Mouse (Mus musculus): ENCODE data around the gene Slc9b2. TPM values are rescaled to one million over a fixed set of nuclear protein-coding genes. Genes with fewer than 3 reads are reported as not detected.
A peak's percentile ranks its signal among the peaks of the same experiment; 100 is the strongest.

Slc9b2 gene
- total RNA-seq, 2 experiments from 2014 or later: 0.33 TPM; not detected in 1

DNA sequence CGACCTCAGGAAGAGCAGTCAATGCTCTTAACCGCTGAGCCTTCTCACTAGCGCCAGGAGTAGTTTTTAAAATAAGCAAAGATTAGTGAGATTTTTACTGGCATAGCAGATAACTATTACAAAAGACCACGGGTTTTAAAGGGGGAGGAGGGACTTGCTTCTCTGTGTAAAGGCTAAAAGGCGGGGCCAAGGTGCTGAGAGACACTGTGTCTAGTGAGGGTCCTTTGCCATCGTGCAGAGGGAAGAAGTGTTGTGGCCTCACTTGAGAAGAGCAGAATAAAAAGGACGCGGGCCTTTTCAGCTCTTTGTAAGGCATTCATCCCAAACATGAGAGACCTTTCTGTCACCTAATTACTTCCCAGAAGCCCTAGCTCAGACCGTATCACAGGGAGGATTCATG is 2.9 kb upstream of the Slc9b2 start:
- intact Hi-C loops (cut with DNase I): no loop called here
- no peak for DNase-seq

DNA sequence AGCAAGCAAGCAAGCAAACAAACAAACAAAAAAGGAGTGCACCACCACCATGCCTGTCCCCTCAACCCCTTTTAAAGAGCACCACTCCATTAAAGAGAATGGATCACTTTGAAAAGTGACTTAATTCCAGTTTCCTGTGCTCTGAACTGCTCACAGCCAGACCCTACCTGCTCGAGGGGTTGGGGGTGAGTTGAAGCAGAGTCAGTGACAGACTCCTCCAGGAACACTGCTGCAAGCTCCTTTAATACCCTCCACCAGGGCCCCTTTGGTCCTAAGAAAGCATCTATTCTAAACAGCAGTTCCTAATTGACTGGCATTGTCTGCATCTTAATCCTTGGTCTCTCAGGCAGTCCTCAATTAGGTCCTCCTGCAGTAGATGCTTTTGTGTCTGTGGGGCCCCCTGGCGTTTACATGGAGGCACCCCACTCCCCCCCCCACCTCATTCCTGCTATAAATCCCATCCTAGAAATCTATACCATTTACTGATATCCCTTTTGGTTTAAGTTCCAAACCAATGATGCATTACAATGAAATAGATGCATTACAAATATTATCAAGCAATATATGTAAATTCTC is 5.5 kb downstream of the Slc9b2 start:
- no peak for DNase-seq
- intact Hi-C loops (cut with DNase I): no loop called here

- intact Hi-C loops (cut with DNase I): no loop called here
- no peak for DNase-seq
Observed at GRCm38 (mm10) chr3:135313727-135314126, 6.2 kb downstream of the Slc9b2 start.

DNA sequence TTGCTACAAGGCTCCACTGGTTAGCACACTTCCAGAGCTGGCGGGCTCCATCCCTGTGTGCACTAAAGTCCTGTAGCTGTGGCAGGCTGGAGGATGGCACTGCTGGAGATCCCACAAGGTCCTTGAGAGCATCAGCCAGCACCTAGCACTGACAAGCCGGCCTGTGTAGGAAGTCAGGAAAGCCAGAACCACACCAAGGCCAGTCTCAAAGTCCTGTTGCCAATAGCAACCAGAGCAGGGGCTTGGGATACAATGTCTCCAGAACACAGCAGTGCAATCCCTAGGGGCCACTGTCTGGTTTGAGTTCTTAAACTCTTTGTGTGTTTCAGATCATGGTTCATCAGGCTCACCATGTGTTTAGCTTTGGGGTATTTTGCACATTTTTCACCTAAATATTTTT is 7.3 kb downstream of the Slc9b2 start:
- intact Hi-C loops (cut with DNase I): no loop called here
- DNase-seq: no peak

GRCm38 (mm10) chr3:135315720-135316425 is 8.4 kb downstream of the Slc9b2 start:
- DNase-seq: no peak
- intact Hi-C loops (cut with DNase I): no loop called here

- intact Hi-C loops (cut with DNase I): no loop called here
- DNase-seq: no peak
Observed at GRCm38 (mm10) chr3:135318331-135318730, 10.8 kb downstream of the Slc9b2 start.

DNA sequence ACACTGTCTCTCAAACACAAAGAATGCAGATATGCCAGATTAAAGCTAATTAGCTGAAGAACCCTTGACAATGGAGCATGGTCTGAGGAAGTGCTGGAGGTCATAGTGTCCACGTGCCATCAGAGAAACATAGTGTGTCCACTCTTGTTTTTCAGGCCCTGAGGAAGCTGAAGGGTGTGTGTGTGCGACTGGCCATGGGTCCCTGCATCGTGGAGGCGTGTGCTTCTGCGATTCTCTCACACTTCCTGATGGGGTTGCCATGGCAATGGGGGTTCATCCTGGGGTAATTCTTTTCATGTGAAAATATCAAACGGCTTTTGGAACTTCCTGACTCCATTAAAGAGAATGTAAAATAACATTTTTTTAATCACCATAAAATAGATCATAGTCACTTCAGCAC is 16.9 kb downstream of the Slc9b2 start:
- intact Hi-C loops (cut with DNase I): no loop called here
- no peak for DNase-seq

DNA sequence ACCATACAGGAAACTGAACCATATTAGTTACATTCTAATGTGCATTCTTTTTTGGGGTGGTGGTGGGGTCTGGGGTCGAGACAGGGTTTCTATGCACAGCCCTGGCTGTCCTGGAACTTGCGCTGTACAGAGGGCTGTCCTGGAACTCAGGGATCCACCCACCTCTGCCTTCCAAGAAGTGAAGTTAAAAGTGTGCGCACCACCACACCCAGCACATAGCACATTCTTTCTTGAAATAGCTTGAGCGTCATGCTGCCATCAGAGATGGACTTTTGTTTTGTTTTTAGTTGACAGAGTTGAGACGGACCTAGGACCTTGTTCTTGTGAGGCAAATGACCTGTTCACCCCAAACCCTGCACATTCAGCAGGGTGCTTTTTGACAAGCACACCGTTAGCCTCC is 19.7 kb downstream of the Slc9b2 start:
- no peak for DNase-seq

GRCm38 (mm10) chr3:135327601-135328000 is 20.1 kb downstream of the Slc9b2 start:
- intact Hi-C loops (cut with DNase I): no loop called here
- no peak for DNase-seq

More for the DNA sequence above, 19.7 kb downstream of the Slc9b2 start:
- intact Hi-C loops (cut with DNase I): no loop called here

- DNase-seq: peak; percentile 12 to 45
- intact Hi-C loops (cut with DNase I): no loop called here
Observed at GRCm38 (mm10) chr3:135328560-135328959, 21.1 kb downstream of the Slc9b2 start.

DNA sequence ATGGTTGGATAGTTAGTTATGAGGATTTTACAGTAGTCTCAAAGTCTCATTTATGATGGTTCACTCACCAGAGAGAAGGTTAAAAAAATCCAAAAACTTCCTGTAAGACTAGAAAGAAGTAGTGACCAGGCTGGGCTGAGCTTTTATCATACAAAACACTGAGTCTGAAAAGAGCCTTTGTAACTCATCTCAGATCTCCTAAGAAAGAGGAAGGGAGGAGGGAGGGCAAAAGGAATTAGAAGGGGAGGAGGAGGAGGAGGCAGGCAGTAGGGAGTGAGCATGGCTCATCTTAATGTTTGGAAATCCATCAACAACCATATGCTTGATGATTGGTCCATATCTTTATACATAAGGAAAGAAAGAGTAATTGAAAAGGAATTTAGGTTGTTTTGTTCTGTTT is 25.2 kb downstream of the Slc9b2 start:
- DNase-seq: no peak
- intact Hi-C loops (cut with DNase I): no loop called here

- intact Hi-C loops (cut with DNase I): no loop called here
- no peak for DNase-seq
Observed at GRCm38 (mm10) chr3:135333763-135334162, 26.3 kb downstream of the Slc9b2 start.

- intact Hi-C loops (cut with DNase I): no loop called here
- peak in 1 of 2 experiments; percentile 10 for DNase-seq
Observed at GRCm38 (mm10) chr3:135347739-135348264, 40.3 kb downstream of the Slc9b2 start, which contains the start of gene Slc9b1. Gene Slc9b1 (plus strand): TSS chr3:135348029.

DNA sequence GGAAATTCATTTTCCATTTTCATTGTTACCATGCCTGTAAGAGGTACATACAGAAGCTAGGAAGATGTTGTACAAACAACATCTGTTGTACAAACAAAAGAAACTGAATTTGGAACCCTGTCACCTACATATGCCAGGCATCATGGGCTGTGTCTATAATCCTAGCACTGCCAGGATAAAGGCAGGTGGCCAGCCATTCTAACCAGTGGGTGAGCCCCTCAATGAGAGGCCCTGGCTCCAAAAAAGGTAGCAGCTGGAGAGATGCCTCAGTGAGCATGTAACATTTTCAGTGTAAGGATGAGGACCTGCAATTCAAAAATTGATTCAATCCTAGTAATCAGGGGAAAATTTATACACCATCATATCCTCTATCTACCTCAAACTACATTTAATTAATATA is 41.5 kb downstream of the Slc9b2 start:
- DNase-seq: no peak
- intact Hi-C loops (cut with DNase I): no loop called here

GRCm38 (mm10) chr3:135351857-135352256 is 44.4 kb downstream of the Slc9b2 start:
- no peak for DNase-seq
- intact Hi-C loops (cut with DNase I): no loop called here

GRCm38 (mm10) chr3:135357394-135357793 is 49.9 kb downstream of the Slc9b2 start:
- intact Hi-C loops (cut with DNase I): no loop called here

GRCm38 (mm10) chr3:135375836-135376235 is 68.3 kb downstream of the Slc9b2 start:
- no peak for DNase-seq

More at GRCm38 (mm10) chr3:135357394-135357793, 49.9 kb downstream of the Slc9b2 start:
- DNase-seq: no peak

GRCm38 (mm10) chr3:135377445-135377844 is 69.9 kb downstream of the Slc9b2 start:
- no peak for DNase-seq
- intact Hi-C loops (cut with DNase I): no loop called here

More at GRCm38 (mm10) chr3:135375836-135376235, 68.3 kb downstream of the Slc9b2 start:
- intact Hi-C loops (cut with DNase I): no loop called here

- DNase-seq: no peak
- intact Hi-C loops (cut with DNase I): no loop called here
Observed at GRCm38 (mm10) chr3:135379868-135380267, 72.4 kb downstream of the Slc9b2 start.

DNA sequence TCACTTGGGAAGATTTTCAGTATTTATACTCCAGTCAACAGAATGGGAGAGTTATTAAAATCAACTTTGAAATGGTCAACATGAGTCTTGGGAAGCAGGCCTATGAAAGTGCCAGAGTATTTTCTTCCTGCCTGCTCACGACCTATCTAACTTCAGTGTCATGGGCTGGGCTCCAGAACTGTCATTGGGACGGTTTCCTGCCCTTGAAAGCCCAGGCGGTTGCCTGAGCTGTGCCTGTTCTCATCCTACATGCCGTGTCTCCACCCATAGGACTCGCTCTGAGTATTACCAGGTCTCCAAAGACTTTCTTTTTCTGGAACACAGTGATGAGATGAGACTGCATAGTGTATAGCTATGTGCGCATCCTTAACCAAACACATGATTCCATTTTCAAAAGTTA is 85.7 kb downstream of the Slc9b2 start:
- intact Hi-C loops (cut with DNase I): no loop called here
- DNase-seq: no peak

Measured in heart, postnatal 36 days (tissue).